In the genomic region with DNA sequence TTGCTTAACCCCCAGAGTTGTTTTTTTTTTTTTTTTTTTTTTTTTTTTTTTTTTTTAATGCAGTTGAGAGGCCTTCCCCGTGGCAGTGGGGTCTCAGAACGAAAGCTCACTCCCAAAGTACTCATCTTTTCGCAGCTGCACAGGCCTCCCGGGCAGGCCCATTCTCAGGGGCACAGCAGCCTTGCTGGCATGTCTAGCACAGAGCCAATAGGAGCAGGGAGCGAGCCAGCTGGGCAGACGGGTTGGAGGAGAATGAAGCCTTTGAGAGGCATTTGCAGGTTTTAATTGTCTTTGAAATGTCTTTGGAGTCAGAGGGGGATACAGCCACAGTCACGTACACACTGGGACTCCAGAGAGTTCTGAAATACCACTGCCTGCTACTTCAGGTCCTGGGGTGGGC, we compare ENCODE assay signal across 11 mouse cellular contexts.
A peak's percentile ranks its signal among the peaks of the same experiment; 100 is the strongest.
DNase-seq lines count a peak whose midpoint lies in the region; ATAC-seq lines count a peak whose summit lies in the region.
"Had no signal": no experiment of that assay in that cellular context is flagged by ENCODE, and none has a peak within 500 bp of the region (broad histone marks: within the 10 kb centered on the region; RNA-seq: fewer than 3 reads in every experiment).

No protein-coding gene starts in this region.

- peak; percentile 61; the same call in 1 of the 2 replicates for ATAC-seq in forebrain, embryonic 11.5 days (replicated peaks; ENCODE audit: low FRiP score)
- peak; percentile 55 for ATAC-seq in neural tube, embryonic 15.5 days (ENCODE audit: low FRiP score)

- no peak overlapping the region for H3K4me3 ChIP-seq in forebrain, embryonic 11.5 days (ENCODE audit: low read depth, low read length)
- H3K4me3 ChIP-seq in neural tube, embryonic 15.5 days (replicated peaks): no peak overlapping the region
- H3K4me3 ChIP-seq: heart, embryonic 12.5 days; hindbrain, embryonic 15.5 days had no signal

- no peaks in the 10 kb centered on the region for H3K4me1 ChIP-seq in forebrain, embryonic 11.5 days (replicated peaks; ENCODE audit: control insufficient read depth, insufficient read depth, low read length)
- peaks cover 8% of the 10 kb centered on the region; the same call in 1 of the 2 replicates for H3K4me1 ChIP-seq in neural tube, embryonic 15.5 days

- H3K27me3 ChIP-seq in forebrain, embryonic 11.5 days (ENCODE audit: control insufficient read depth, insufficient read depth, low read length): no peaks in the 10 kb centered on the region
- no peaks in the 10 kb centered on the region for H3K27me3 ChIP-seq in neural tube, embryonic 15.5 days (replicated peaks)
- H3K27me3 ChIP-seq: heart, embryonic 12.5 days; hindbrain, embryonic 15.5 days had no signal

- no peak overlapping the region for H3K9ac ChIP-seq in forebrain, embryonic 11.5 days (ENCODE audit: low read length)
- H3K9ac ChIP-seq in neural tube, embryonic 15.5 days (replicated peaks): no peak overlapping the region
- H3K9ac ChIP-seq: heart, embryonic 12.5 days; hindbrain, embryonic 15.5 days; liver, embryonic 14.5 days had no signal

- peak; percentile 28 to 48 for DNase-seq in layer of hippocampus, postnatal 10 days (ENCODE audit: low spot score in 2 of 2)
- no peak for DNase-seq in layer of hippocampus, adult 9-11 months
- peak; percentile 29 for DNase-seq in right cerebral cortex, postnatal 14 days
- no peak for DNase-seq in right cerebral cortex, postnatal 4 days
- peak; percentile 51 for DNase-seq in forebrain, embryonic 11.5 days (ENCODE audit: low spot score)
- no peak for DNase-seq in kidney, postnatal 10 days
- DNase-seq: cerebellum, adult 8-10 months had no signal

- H3K9me3 ChIP-seq in forebrain, embryonic 11.5 days (ENCODE audit: control insufficient read depth, low read length): no peaks in the 10 kb centered on the region
- no peaks in the 10 kb centered on the region for H3K9me3 ChIP-seq in neural tube, embryonic 15.5 days (replicated peaks)
- H3K9me3 ChIP-seq: heart, embryonic 12.5 days; hindbrain, embryonic 15.5 days had no signal

- H3K36me3 ChIP-seq in forebrain, embryonic 11.5 days (ENCODE audit: control insufficient read depth, insufficient read depth, low read length): no peaks in the 10 kb centered on the region
- H3K36me3 ChIP-seq in neural tube, embryonic 15.5 days: no peaks in the 10 kb centered on the region
- H3K36me3 ChIP-seq: heart, embryonic 12.5 days; hindbrain, embryonic 15.5 days had no signal

- H3K4me2 ChIP-seq in forebrain, embryonic 11.5 days (ENCODE audit: low read depth, low read length, severe bottlenecking): no peak overlapping the region
- no peak overlapping the region for H3K4me2 ChIP-seq in neural tube, embryonic 15.5 days
- H3K4me2 ChIP-seq: heart, embryonic 12.5 days; hindbrain, embryonic 15.5 days had no signal

- no peak overlapping the region for H3K27ac ChIP-seq in forebrain, embryonic 11.5 days (ENCODE audit: low read depth, low read length)
- 0 out of 2 replicates have a peak overlapping the region, but pooled peaks have one; percentile 20 for H3K27ac ChIP-seq in neural tube, embryonic 15.5 days (replicated peaks)
- H3K27ac ChIP-seq: hindbrain, embryonic 15.5 days; liver, embryonic 14.5 days had no signal

- 26% methylated on average over 7 of the region's 7 CpGs for WGBS in forebrain, embryonic 11.5 days
- 13% methylated on average over 7 of the region's 7 CpGs for WGBS in neural tube, embryonic 15.5 days

Comparison
In these comparisons a context has a peak if more than half of its experiments do, and no peak if none do; other contexts are left out.
1. DNase-seq: peak in layer of hippocampus, postnatal 10 days (2 of 2), right cerebral cortex, postnatal 14 days (single experiment) and forebrain, embryonic 11.5 days (single experiment); none in layer of hippocampus, adult 9-11 months (single experiment), right cerebral cortex, postnatal 4 days (single experiment) and kidney, postnatal 10 days (single experiment).